Mouse (Mus musculus) macrophage (primary cell): ENCODE results near the gene Cldn16. TPM values are rescaled to one million over a fixed set of nuclear protein-coding genes. Genes with fewer than 3 reads are reported as not detected.
"Not testable (repeated sequence)": the region's sequence is repeated elsewhere in the genome, so short reads cannot be mapped to it uniquely, and the experiment has no call there.

Experiments
- H3K27ac ChIP-seq: fragments of 350-480 bp; formaldehyde crosslinking; 2 replicates; pipeline ENCODE4 v1.9.0; 2021
- H3K36me3 ChIP-seq: fragments of 350-480 bp; formaldehyde crosslinking; 2 replicates; pipeline ENCODE4 v1.9.0; 2021; ENCODE audit errors: inconsistent target
- H3K4me3 ChIP-seq: fragments of 350-480 bp; formaldehyde crosslinking; 2 replicates; pipeline ENCODE4 v1.9.0; 2021; ENCODE audit errors: inconsistent target
- H3K79me2 ChIP-seq: fragments of 350-480 bp; formaldehyde crosslinking; 2 replicates; pipeline ENCODE4 v1.9.0; 2021; ENCODE audit errors: inconsistent target
- WGBS: methylation state at CpG from one replicate; pipeline ENCODE4 v1.1.7; 2026; ENCODE audit warnings: inconsistent platforms; ENCODE audit not compliant: missing documents; 5-methylcytosine and 5-hydroxymethylcytosine counted together
- polyA plus RNA-seq: library from polyadenylated mRNA; stranded (reverse); fragments of 250-400 nt; gene quantifications from 3 replicates; pipeline ENCODE4 v1.2.4, GENCODE M21; 2018; ENCODE audit warnings: inconsistent platforms
- total RNA-seq, 78 experiments: library from RNA; depleted of rRNA; stranded (reverse); fragments of 250-400 nt; gene quantifications; 1 replicate in 9 of 78; 2 replicates in 24 of 78; 3 replicates in 43 of 78; 4 replicates in 2 of 78; pipeline ENCODE4 v1.2.4; 2018; ENCODE audit warnings: inconsistent platforms in 56 of 78

Cldn16 gene
- not detected for total RNA-seq (2018; cell fraction: chromatin; rRNA removed)
- not detected for total RNA-seq (2018; cell fraction: cytosol; rRNA removed)
- total RNA-seq (2018; cell fraction: nucleus; rRNA removed) = not detected
- not detected in 3 replicates for polyA plus RNA-seq

DNA sequence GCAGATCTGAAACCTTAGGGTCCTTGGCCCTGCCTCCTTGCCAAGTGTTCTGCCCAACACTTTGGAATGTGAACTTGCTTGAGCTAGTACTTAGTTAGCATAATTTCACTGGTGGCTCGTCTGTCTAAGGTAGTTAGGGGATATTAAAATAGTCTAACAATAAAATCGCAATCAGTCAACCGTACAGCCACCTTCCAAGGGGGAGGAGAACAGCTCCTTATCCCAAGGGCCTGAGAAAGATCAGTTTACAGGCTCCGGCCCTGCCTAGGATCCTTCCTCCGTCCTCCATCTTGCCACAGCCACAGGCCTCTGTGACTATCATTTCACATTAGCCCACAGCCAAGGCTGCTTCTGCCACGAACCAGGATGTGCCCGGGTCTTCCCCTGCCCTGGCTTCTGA, at the start of gene Cldn16:
Gene Cldn16, plus strand, starts transcription at position 301 of the 400 bp plus-strand sequence.
- H3K4me3 ChIP-seq = no peak within 1 kb of the TSS
- H3K36me3 ChIP-seq = no peaks in the 10 kb centered on the region
- 89% methylated on average over 7 of the region's 7 CpGs for WGBS
- no peak within 1 kb of the TSS for H3K27ac ChIP-seq
- H3K79me2 ChIP-seq = no peaks in the 10 kb centered on the region

DNA sequence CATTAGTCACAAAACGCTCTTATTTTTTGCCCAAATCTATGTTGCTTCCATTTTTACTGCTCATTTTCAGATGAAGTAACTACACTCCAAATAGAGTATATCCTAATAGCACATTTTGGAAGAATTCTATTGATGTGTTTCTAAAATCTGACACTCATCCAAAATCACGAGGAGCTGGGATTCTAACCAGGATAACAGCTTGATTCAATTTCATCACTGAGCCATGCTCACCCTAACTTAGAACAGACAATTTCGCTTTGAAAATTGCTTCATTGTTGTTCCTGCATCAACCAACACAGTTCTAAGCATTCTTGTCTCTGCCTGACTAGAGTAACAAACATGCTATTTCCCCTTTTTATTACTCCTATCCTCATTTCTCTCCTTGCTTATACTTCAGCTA, 44.3 kb upstream of the Cldn16 start:
- 86% methylated on average over 3 of the region's 3 CpGs for WGBS
- no peaks in the 10 kb centered on the region for H3K79me2 ChIP-seq
- H3K36me3 ChIP-seq = no peaks in the 10 kb centered on the region
- no peak overlapping the region for H3K27ac ChIP-seq
- no peak overlapping the region for H3K4me3 ChIP-seq

DNA sequence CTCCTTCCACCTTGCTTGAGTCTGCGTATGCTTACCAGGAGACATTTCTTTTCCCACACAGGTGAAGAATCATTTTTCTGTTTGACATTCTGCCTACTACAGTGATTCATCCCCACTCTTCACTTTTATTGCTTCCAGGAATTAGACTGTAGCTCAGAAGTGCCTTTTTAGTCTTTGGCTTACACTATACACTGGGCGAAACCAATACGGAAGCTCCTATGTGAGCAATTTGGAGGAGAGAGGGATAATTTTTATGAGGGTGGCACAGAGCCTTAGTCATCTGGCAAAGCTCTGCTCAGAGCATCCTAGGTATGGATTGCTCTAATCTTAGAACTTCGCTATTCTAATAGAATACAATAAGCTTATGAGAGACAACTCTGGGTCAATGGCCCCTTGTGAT, 40.9 kb upstream of the Cldn16 start:
- Histone ChIP-seq H3K27ac (no peak overlapping the region), H3K79me2 (no peaks in the 10 kb centered on the region), H3K36me3 (no peaks in the 10 kb centered on the region), H3K4me3 (no peak overlapping the region)
- WGBS = 92% methylated on average over 4 of the region's 4 CpGs

DNA sequence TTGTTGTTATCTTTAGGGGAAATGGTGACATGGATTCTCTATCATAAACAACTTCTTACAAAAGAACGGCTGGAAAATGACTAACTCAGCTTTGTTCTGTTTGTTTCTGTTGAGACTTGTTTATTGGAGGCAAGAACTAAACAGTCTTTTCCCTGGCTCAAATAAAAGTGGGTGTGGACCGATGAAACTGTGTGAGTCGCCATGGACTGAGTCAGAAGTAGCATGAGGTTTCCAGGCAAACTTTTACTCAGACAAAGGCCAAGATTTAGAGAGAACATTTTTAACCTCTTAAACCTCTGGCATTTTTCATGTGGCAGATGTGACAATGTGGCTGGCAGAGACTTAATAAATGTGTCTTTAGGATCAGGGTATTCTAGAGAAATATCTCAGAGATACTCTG, 32.7 kb upstream of the Cldn16 start:
- 75% methylated on average over 3 of the region's 3 CpGs for WGBS
- H3K4me3 ChIP-seq = no peak overlapping the region
- no peak overlapping the region for H3K27ac ChIP-seq
- H3K36me3 ChIP-seq = no peaks in the 10 kb centered on the region
- H3K79me2 ChIP-seq = no peaks in the 10 kb centered on the region

DNA sequence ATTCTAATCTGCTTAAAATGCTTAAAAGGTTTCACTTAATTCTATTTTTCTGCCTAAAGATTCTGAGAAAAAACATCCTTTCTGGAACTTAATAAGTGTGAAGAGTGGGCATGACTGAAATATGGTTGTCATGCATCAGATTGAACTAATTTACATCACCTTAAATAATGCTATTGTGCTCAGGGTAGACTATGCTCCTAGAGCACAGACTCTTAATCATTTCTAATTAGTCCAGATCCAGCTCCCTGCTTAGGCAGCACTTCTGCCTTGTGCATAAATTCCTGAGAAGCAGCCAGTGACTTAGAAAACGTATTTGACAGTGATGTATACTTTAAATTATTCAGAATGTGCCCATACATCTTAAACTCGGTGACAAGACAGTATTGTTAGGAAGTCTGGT, 29.4 kb upstream of the Cldn16 start:
- H3K4me3 ChIP-seq = no peak overlapping the region
- no peaks in the 10 kb centered on the region for H3K79me2 ChIP-seq
- no peak overlapping the region for H3K27ac ChIP-seq
- no peaks in the 10 kb centered on the region for H3K36me3 ChIP-seq
- WGBS = 34% methylated on average over 2 of the region's 2 CpGs

DNA sequence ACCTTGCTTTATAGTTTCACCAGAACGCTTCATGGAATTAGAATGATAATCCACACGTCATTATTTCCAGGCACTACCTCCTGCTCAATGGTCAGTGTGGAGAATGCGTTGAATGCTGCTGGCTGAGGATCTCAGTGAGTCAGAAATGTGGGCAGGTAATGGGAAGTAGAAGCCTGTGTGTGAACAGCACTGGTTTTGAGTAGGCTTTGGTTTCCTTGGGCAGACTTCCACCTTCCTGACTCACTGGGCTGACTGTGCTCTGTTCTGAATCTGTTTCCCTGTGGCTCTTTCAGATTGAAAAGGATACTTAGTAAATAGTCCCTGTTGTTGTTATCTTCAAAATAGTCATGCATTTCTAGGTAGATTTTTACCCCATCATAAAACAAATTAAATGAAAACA, 22.9 kb upstream of the Cldn16 start:
- H3K27ac ChIP-seq = no peak overlapping the region

DNA sequence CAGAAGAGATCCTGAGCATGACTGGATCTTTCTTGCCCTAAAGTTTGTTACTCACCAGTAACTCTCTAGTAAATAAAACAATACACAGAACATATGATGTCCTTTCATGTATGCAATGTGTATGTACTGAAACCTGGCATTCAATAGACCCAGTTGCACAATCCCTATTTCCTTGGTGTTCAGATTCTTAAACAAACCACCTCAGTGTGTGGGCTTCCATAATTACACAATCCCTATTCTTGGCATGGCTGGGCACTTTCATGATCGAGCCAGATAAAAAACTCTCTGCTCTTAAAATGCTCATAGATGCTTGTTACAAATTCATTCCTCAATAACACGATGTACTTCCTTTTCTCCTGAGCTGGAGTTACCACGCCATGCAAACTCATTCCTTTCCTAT, 21.8 kb upstream of the Cldn16 start:
- 83% methylated on average over 3 of the region's 3 CpGs for WGBS
- H3K36me3 ChIP-seq = no peaks in the 10 kb centered on the region
- no peak overlapping the region for H3K27ac ChIP-seq
- no peak overlapping the region for H3K4me3 ChIP-seq
- H3K79me2 ChIP-seq = no peaks in the 10 kb centered on the region

More for the DNA sequence above, 22.9 kb upstream of the Cldn16 start:
- Histone ChIP-seq H3K36me3 (no peaks in the 10 kb centered on the region), H3K4me3 (no peak overlapping the region), H3K79me2 (no peaks in the 10 kb centered on the region)
- WGBS = 86% methylated on average over 3 of the region's 3 CpGs

DNA sequence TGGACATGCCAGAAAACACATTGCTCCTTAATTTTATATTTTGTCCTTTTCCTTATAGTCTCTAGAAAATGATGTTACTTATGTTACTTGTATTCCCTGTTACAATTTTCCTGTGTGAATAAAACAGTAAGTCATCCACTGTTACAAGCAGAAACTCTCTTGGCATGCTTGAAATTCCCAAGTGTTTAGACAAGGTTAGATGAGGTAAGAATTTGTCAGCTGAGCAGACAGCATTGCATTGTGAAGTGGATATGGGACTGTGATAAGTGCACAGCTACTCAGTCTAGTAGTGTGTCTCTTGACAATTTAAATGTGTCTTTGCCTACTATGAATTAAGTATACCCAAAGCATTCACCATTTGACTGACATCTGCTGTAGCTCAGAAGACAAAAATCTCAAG, 18.1 kb upstream of the Cldn16 start:
- Histone ChIP-seq H3K36me3 (no peaks in the 10 kb centered on the region), H3K79me2 (no peaks in the 10 kb centered on the region), H3K4me3 (no peak overlapping the region), H3K27ac (no peak overlapping the region)

DNA sequence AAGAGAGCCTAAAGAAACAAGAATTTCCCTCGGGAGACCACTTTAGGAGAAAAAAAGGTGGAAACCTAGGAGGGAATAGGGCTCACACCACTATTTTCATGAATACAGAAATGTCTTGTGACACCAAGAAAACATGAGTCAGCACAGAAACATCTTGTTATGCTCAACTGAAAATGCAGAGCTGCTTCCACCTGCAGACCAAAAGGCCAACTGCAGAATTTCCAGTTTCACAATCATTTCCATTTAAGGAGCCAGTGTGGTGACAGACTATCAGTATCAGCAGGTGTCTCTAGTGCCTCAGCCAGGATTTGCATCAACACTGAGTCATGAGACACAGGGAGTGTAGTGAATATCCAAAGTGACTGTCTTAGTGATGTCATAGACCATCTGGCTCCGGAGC, 15.3 kb upstream of the Cldn16 start:
- Histone ChIP-seq H3K36me3 (no peaks in the 10 kb centered on the region), H3K79me2 (no peaks in the 10 kb centered on the region), H3K4me3 (no peak overlapping the region), H3K27ac (no peak overlapping the region)
- WGBS = 68% methylated on average over 2 of the region's 2 CpGs

DNA sequence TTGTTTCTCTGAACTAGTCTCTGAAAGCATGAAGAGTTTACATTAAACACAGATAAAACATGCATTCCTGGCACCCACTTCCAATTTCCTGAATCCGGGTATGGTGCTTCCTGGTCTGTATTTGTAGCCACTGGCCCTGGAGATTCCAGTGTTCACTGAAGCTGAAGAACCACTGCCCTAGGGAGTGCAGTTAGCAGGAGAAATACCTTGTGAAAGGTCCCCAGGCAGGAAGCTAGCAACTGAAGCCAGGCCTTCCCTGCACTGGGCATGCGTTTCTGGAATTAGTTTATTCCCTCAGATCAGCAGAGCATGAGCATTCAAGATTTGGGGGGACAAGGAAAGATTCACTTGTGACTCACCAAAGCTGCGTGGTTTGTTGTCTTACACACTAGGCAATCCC, 8.8 kb upstream of the Cldn16 start:
- no peaks in the 10 kb centered on the region for H3K79me2 ChIP-seq
- no peak overlapping the region for H3K27ac ChIP-seq
- 77% methylated on average over 3 of the region's 3 CpGs for WGBS
- no peaks in the 10 kb centered on the region for H3K36me3 ChIP-seq
- H3K4me3 ChIP-seq = no peak overlapping the region

DNA sequence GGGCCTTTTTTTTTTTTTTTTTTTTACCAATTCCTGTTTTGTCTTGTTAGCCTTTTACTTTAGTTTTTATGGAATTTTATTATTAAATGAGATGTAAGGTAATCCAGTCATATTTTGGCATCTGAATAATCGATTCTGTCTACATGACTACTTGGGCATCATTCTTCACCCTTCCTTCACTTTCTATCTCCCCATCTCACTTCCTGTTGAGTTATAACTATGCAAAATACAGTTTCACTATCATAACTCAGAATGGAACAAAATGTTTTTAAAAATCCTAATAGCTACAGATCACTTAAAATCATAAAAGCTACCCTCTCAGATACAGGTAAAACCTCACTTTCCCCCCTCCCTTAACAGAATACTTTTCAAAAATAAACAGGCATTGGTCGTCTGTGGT, 6.8 kb upstream of the Cldn16 start:
- Histone ChIP-seq H3K27ac (no peak overlapping the region), H3K79me2 (no peaks in the 10 kb centered on the region), H3K36me3 (no peaks in the 10 kb centered on the region), H3K4me3 (no peak overlapping the region)
- 97% methylated on average over 2 of the region's 2 CpGs for WGBS

DNA sequence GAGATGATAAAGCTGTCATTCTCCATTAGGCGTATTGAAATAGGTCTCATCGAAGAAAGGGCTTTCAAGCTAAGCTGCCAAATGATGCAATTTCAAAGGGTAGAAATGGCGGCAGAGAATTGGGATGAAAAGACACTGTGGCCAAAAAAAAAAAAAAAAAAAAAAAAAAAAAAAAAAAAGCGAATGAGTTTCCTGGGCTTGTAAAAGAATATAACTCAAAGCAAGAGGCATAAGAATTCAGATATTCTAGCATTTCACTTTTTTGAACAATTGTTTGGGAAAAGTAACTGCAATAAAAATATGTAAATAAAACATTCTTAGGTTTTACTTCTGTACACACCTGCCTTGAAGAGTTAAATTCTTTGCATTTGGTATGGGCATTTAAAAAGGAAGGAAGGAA, 3.6 kb downstream of the Cldn16 start:
- H3K36me3 ChIP-seq = no peaks in the 10 kb centered on the region
- no peak overlapping the region for H3K27ac ChIP-seq
- no peak overlapping the region for H3K4me3 ChIP-seq
- WGBS = 97% methylated on average over 3 of the region's 4 CpGs
- no peaks in the 10 kb centered on the region for H3K79me2 ChIP-seq

DNA sequence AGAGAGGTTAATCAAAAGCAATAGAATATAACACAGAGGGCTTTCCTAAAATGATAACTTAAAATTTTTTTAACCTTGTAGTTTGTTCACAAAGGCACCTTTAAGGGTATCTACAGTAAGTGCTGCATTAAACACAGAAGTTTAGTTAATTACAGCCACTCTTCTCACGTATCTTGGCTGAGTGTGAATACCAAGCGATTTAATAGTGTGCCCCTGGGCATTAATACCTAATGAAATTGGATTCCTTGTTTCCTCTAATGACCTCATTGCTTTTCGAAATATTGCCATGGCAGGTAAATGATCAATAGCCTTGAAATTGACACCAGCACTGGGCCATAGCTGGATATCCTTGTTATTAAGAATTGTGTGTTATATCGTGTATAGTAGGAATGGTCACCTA, 8.3 kb downstream of the Cldn16 start:
- Histone ChIP-seq H3K36me3 (no peaks in the 10 kb centered on the region), H3K27ac (no peak overlapping the region), H3K79me2 (no peaks in the 10 kb centered on the region), H3K4me3 (no peak overlapping the region)
- 87% methylated on average over 4 of the region's 4 CpGs for WGBS

DNA sequence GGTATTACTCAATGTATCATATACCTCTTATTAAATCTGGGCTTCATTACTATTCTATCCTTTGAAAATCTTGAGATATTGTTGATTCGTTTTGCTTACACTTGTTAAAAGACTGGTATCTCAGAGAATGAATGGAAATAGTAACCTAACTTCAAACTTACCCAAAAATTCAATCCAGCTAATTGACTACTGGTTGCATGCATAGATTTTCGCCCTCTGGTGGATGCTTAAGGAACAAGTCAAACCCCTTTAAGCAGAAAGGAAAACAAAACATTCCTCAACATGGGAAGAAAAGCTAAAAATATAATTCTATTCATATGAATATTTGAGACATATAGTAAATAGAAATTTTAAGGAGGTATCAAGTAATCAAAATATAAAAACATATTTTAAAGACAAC, 32.8 kb downstream of the Cldn16 start:
- H3K27ac ChIP-seq = no peak overlapping the region
- no peak overlapping the region for H3K4me3 ChIP-seq
- no peaks in the 10 kb centered on the region for H3K79me2 ChIP-seq
- no peaks in the 10 kb centered on the region for H3K36me3 ChIP-seq
- WGBS = 15% methylated on average over 2 of the region's 2 CpGs

DNA sequence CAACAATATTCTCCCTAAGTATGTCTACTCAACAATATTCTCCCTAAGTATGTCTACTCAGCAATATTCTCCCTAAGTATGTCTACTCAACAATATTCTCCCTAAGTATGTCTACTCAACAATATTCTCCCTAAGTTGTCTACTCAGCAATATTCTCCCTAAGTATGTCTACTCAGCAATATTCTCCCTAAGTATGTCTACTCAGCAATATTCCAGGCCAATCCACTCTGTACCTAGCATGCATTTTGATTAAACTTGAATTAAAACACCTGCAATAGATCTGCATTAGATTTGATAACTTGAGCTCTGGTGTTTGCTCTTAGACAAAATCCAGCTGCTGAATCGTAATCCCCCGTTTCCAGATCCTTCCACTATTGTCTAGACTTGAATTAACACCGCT, 36.8 kb downstream of the Cldn16 start:
- not testable (repeated sequence) for H3K4me3 ChIP-seq, H3K27ac ChIP-seq, H3K79me2 ChIP-seq, H3K36me3 ChIP-seq
- WGBS = 98% methylated on average over 3 of the region's 3 CpGs

DNA sequence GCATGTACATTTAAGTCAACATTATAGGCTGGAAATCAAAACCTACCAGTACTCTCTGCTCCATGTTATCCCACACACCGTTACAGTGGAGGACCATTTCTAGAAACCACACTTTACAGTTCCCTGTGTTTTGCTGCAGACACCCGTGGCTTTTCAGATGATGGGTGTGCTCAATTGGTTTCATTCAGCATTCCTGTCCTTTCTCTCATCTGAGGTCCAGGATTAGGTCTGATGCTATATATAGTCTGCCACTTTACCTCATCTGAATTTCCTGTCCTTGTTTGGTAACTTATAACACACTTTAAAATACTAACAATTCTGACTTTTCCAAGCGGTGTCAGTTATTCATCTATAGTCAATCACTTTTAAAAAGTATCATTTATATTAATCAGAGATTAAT, 37.8 kb downstream of the Cldn16 start:
- WGBS = 80% methylated on average over 3 of the region's 3 CpGs
- H3K4me3 ChIP-seq = no peak overlapping the region
- H3K79me2 ChIP-seq = no peaks in the 10 kb centered on the region
- H3K27ac ChIP-seq = no peak overlapping the region
- no peaks in the 10 kb centered on the region for H3K36me3 ChIP-seq
